Mouse (Mus musculus) urinary bladder, postnatal 0 days (tissue): ENCODE measurements around the gene Apobec1. TPM values are rescaled to one million over a fixed set of nuclear protein-coding genes. Genes with fewer than 3 reads are reported as not detected.

Source experiments
- polyA plus RNA-seq: library from polyadenylated mRNA; unstranded; fragments of >200 nt; fragmentation: Nextera tagmentation; extraction: Ambion mirVana; gene quantifications from 2 replicates; pipeline ENCODE4 v1.2.1, GENCODE M21; 2015

Apobec1 gene
- polyA plus RNA-seq, result 4.8 and 7.1 TPM in 2 replicates

DNA sequence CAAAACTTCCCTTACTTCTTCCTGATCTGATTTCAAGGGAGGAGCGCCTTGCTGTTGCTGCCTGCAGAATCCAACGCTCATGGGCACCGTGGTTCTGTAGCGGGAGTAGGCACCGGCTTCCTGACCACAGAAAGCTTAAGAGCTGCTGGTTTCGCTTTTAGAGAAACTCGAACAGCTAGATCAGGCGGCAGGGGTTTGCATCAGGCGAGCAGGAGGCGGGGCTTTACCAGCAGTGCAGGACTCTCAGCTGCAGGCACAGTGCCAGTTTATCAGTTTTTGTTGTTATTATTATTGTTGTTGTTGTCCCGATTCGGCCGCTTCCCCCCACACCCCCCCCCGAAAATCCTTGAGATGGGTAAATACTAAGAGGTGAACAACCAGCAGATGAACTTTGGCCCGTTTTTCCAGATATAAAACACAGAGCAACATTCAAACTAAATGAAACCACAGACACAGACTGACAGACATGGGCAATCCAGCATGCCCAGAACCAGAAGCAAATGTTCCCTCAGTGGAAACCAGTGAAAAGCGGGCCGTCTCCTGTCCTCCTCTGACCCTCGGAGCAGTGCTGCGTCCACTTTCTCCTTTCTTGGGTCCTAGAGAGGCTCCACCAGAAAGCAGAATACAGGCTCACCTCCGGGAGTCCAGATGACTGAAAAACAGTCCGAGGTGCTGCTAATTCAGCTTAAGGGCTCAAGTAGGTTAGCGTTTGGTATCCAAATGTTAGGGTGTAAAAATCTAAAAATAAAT, at the start of gene Apobec1:
Gene Apobec1, minus strand, starts transcription at position 203 of the 750 bp plus-strand sequence.

DNA sequence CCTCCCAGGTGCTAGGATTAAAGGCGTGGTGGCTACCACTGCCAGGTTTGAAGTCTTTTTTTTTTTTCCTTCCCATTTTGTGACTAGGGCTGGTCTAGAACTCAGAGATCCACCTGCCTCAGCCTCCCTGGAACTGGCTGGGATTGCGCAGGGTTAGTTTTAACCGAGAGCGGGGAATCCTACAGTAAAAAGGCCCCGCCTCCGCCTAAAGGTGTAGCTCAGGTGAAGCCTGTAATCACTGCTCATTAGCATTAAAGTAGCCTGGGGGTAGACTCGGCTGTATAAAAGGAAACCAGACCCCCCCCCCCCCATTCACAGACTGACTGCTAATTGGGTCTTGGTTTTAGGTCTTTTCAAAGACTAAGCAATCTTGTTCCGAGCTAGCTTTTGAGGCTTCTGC, 23.9 kb upstream of the Apobec1 start, which contains the start of gene Dppa3:
Gene Dppa3, plus strand, starts transcription at position 301 of the 400 bp plus-strand sequence.

GRCm38 (mm10) chr6:122609771-122610170, 7.5 kb upstream of the Apobec1 start, which contains the start of gene Gdf3:
Gene Gdf3, minus strand, starts transcription at chr6:122610087.

GRCm38 (mm10) chr6:122553606-122554005, 48.6 kb downstream of the Apobec1 start, which contains the start of gene Aicda:
Gene Aicda, plus strand, starts transcription at chr6:122553801.

Other genes with a start within 250 kb of the Apobec1 start
- gene Rimklb, start 103.7 kb downstream of the Apobec1 start, polyA plus RNA-seq, result 0.48 and 0.67 TPM in 2 replicates
- gene Mfap5, start 96.6 kb downstream of the Apobec1 start, polyA plus RNA-seq, result 291 and 362 TPM in 2 replicates
- not detected in 2 replicates for gene Aicda, start 48.6 kb downstream of the Apobec1 start, polyA plus RNA-seq
- gene Gdf3, start 7.6 kb upstream of the Apobec1 start, polyA plus RNA-seq, result not detected in 2 replicates
- gene Dppa3, start 24.0 kb upstream of the Apobec1 start, polyA plus RNA-seq, result not detected in 2 replicates
- gene Nanog, start 105.0 kb upstream of the Apobec1 start, polyA plus RNA-seq, result 0.24 and 0.58 TPM in 2 replicates
- gene Slc2a3, start 199.2 kb upstream of the Apobec1 start, polyA plus RNA-seq, result 4.4 and 5.1 TPM in 2 replicates
- 5.3 TPM in 2 replicates for gene Foxj2, start 217.5 kb upstream of the Apobec1 start, polyA plus RNA-seq